Mouse (Mus musculus): ENCODE measurements around the gene Vmn2r30. TPM values are rescaled to one million over a fixed set of nuclear protein-coding genes. Genes with fewer than 3 reads are reported as not detected.
"Not testable (repeated sequence)": the region's sequence is repeated elsewhere in the genome, so short reads cannot be mapped to it uniquely, and the experiment has no call there.

The Vmn2r30 gene
- polyA plus RNA-seq (2015; fragmentation: Nextera tagmentation; extraction: Ambion mirVana), result not detected in 2 replicates

- ATAC-seq; H3K27me3 ChIP-seq (replicated peaks; ENCODE audit: control insufficient read depth, insufficient read depth, low read length); H3K4me2 ChIP-seq (ENCODE audit: low read depth, low read length); H3K9ac ChIP-seq (ENCODE audit: low read depth, low read length); H3K4me3 ChIP-seq (ENCODE audit: low read length); H3K9me3 ChIP-seq (ENCODE audit: control insufficient read depth, low read length); H3K36me3 ChIP-seq (ENCODE audit: control insufficient read depth, insufficient read depth, low read length); H3K27ac ChIP-seq (ENCODE audit: low read length); H3K4me1 ChIP-seq (ENCODE audit: control insufficient read depth, insufficient read depth, low read length): not testable (repeated sequence)
- no CpG with 5 or more reads among the region's 1 CpGs for WGBS
These were observed at the start of gene Vmn2r30 for GRCm38 (mm10) chr7:7337509-7337908. Vmn2r30 (minus strand) TSS chr7:7337609.

- H3K27me3 ChIP-seq (replicated peaks; ENCODE audit: control insufficient read depth, insufficient read depth, low read length); ATAC-seq; H3K4me3 ChIP-seq (ENCODE audit: low read length); H3K9ac ChIP-seq (ENCODE audit: low read depth, low read length); H3K4me2 ChIP-seq (ENCODE audit: low read depth, low read length); H3K4me1 ChIP-seq (ENCODE audit: control insufficient read depth, insufficient read depth, low read length); H3K9me3 ChIP-seq (ENCODE audit: control insufficient read depth, low read length); H3K27ac ChIP-seq (ENCODE audit: low read length); H3K36me3 ChIP-seq (ENCODE audit: control insufficient read depth, insufficient read depth, low read length): not testable (repeated sequence)
- WGBS, result 48% methylated on average over 12 of the region's 12 CpGs
These were observed 37.0 kb upstream of the Vmn2r30 start, which contains the start of gene Gm45783 for GRCm38 (mm10) chr7:7374431-7374830. Gm45783 (minus strand) TSS chr7:7374573.

GRCm38 (mm10) chr7:7295595-7295994 is 41.8 kb downstream of the Vmn2r30 start:
- Histone ChIP-seq H3K27ac (ENCODE audit: low read length) (no peak overlapping the region), H3K4me2 (ENCODE audit: low read depth, low read length) (no peak overlapping the region), H3K9ac (ENCODE audit: low read depth, low read length) (no peak overlapping the region), H3K4me1 (ENCODE audit: control insufficient read depth, insufficient read depth, low read length) (no peaks in the 10 kb centered on the region), H3K36me3 (ENCODE audit: control insufficient read depth, insufficient read depth, low read length) (peaks cover 13% of the 10 kb centered on the region; the same call in 1 of the 2 replicates), H3K4me3 (ENCODE audit: low read length) (no peak overlapping the region), H3K9me3 (ENCODE audit: control insufficient read depth, low read length) (0 out of 2 replicates have a peak, but pooled peaks cover 3% of the 10 kb centered on the region), H3K27me3 (replicated peaks; ENCODE audit: control insufficient read depth, insufficient read depth, low read length) (no peaks in the 10 kb centered on the region)
- ATAC-seq, result no peak
- 84% methylated on average over 16 of the region's 16 CpGs for WGBS

- Histone ChIP-seq H3K27ac (ENCODE audit: low read length) (no peak overlapping the region), H3K4me1 (ENCODE audit: control insufficient read depth, insufficient read depth, low read length) (no peaks in the 10 kb centered on the region), H3K9me3 (ENCODE audit: control insufficient read depth, low read length) (peaks cover 4% of the 10 kb centered on the region; the same call in 1 of the 2 replicates), H3K36me3 (ENCODE audit: control insufficient read depth, insufficient read depth, low read length) (peaks cover 3% of the 10 kb centered on the region; the same call in 1 of the 2 replicates), H3K27me3 (replicated peaks; ENCODE audit: control insufficient read depth, insufficient read depth, low read length) (no peaks in the 10 kb centered on the region), H3K9ac (ENCODE audit: low read depth, low read length) (no peak overlapping the region), H3K4me3 (ENCODE audit: low read length) (no peak overlapping the region), H3K4me2 (ENCODE audit: low read depth, low read length) (no peak overlapping the region)
- ATAC-seq, result no peak
- 69% methylated on average over 1 of the region's 1 CpGs for WGBS
These were observed 56.0 kb downstream of the Vmn2r30 start for GRCm38 (mm10) chr7:7281383-7281782.

- not testable (repeated sequence) for H3K9me3 ChIP-seq (ENCODE audit: control insufficient read depth, low read length); H3K36me3 ChIP-seq (ENCODE audit: control insufficient read depth, insufficient read depth, low read length); H3K27me3 ChIP-seq (replicated peaks; ENCODE audit: control insufficient read depth, insufficient read depth, low read length); H3K4me1 ChIP-seq (ENCODE audit: control insufficient read depth, insufficient read depth, low read length)
- Histone ChIP-seq H3K4me2 (ENCODE audit: low read depth, low read length) (peak within 1 kb of the TSS; percentile 23), H3K27ac (ENCODE audit: low read length) (peak within 1 kb of the TSS; percentile 29), H3K4me3 (ENCODE audit: low read length) (peak within 1 kb of the TSS; percentile 44), H3K9ac (ENCODE audit: low read depth, low read length) (peak within 1 kb of the TSS; percentile 53)
- peak; percentile 100 for ATAC-seq
- WGBS, result 46% methylated on average over 45 of the region's 45 CpGs
These were observed 59.3 kb downstream of the Vmn2r30 start, which contains the start of gene Gm45844 for GRCm38 (mm10) chr7:7277966-7278567. Gm45844 (minus strand) TSS chr7:7278289.

GRCm38 (mm10) chr7:7277556-7277955 is 59.9 kb downstream of the Vmn2r30 start:
- H3K36me3 ChIP-seq (ENCODE audit: control insufficient read depth, insufficient read depth, low read length); H3K4me1 ChIP-seq (ENCODE audit: control insufficient read depth, insufficient read depth, low read length); H3K27me3 ChIP-seq (replicated peaks; ENCODE audit: control insufficient read depth, insufficient read depth, low read length); ATAC-seq; H3K9me3 ChIP-seq (ENCODE audit: control insufficient read depth, low read length): not testable (repeated sequence)
- Histone ChIP-seq H3K4me3 (ENCODE audit: low read length) (peak overlapping the region; percentile 44), H3K27ac (ENCODE audit: low read length) (peak overlapping the region; percentile 29), H3K9ac (ENCODE audit: low read depth, low read length) (peak overlapping the region; percentile 53; the same call in 1 of the 2 replicates), H3K4me2 (ENCODE audit: low read depth, low read length) (peak overlapping the region; percentile 23)
- WGBS, result 63% methylated on average over 24 of the region's 24 CpGs

Small RNA genes lying within 50 kb of the gene (microRNA-seq; reads per million reads assigned to microRNA genes)
- not detected for gene Mir5620

Other genes starting within 250 kb of the Vmn2r30 start
- gene Zfp954, start 216.1 kb downstream of the Vmn2r30 start, polyA plus RNA-seq (2015; fragmentation: Nextera tagmentation; extraction: Ambion mirVana), result 12.8 and 14.9 TPM in 2 replicates
- gene Zfp773, start 200.9 kb downstream of the Vmn2r30 start, polyA plus RNA-seq (2015; fragmentation: Nextera tagmentation; extraction: Ambion mirVana), result 1.3 TPM in 2 replicates
- gene Zfp418, start 166.3 kb downstream of the Vmn2r30 start, polyA plus RNA-seq (2015; fragmentation: Nextera tagmentation; extraction: Ambion mirVana), result 1.9 and 2.0 TPM in 2 replicates
- gene Zfp772, start 127.6 kb downstream of the Vmn2r30 start, polyA plus RNA-seq (2015; fragmentation: Nextera tagmentation; extraction: Ambion mirVana), result 4.6 and 5.1 TPM in 2 replicates
- 0.64 TPM in 1 of 2 replicates, not detected in the other for gene Vmn2r29, start 90.3 kb downstream of the Vmn2r30 start, polyA plus RNA-seq (2015; fragmentation: Nextera tagmentation; extraction: Ambion mirVana)
- gene Gm45844, start 59.3 kb downstream of the Vmn2r30 start, polyA plus RNA-seq (2015; fragmentation: Nextera tagmentation; extraction: Ambion mirVana), result 3.6 and 4.2 TPM in 2 replicates
- 51.0 and 54.0 TPM in 2 replicates for gene Clcn4, start 36.8 kb downstream of the Vmn2r30 start, polyA plus RNA-seq (2015; fragmentation: Nextera tagmentation; extraction: Ambion mirVana)
- not detected in 2 replicates for gene Gm45783, start 37.0 kb upstream of the Vmn2r30 start, polyA plus RNA-seq (2015; fragmentation: Nextera tagmentation; extraction: Ambion mirVana)
- not detected in 2 replicates for gene Vmn2r31, start 62.1 kb upstream of the Vmn2r30 start, polyA plus RNA-seq (2015; fragmentation: Nextera tagmentation; extraction: Ambion mirVana)
- gene Vmn2r32, start 142.4 kb upstream of the Vmn2r30 start, polyA plus RNA-seq (2015; fragmentation: Nextera tagmentation; extraction: Ambion mirVana), result not detected in 2 replicates
- not detected in 2 replicates for gene Vmn2r33, start 229.2 kb upstream of the Vmn2r30 start, polyA plus RNA-seq (2015; fragmentation: Nextera tagmentation; extraction: Ambion mirVana)

All from intestine, embryonic 16.5 days (tissue).